Mouse (Mus musculus) myocyte (in vitro differentiated cells): ENCODE measurements around the gene Fads3.

ENCODE experiments used
- POLR2A ChIP-seq: IDR thresholded peaks from one replicate; pipeline ENCODE4 v1.6.1; 2011; ENCODE audit warnings: low read depth, mild to moderate bottlenecking, control low read depth, moderate library complexity; ENCODE audit not compliant: insufficient read length
- POLR2AphosphoS2 ChIP-seq: IDR thresholded peaks from one replicate; pipeline ENCODE4 v1.6.1; 2011; ENCODE audit warnings: low read depth, control low read depth; ENCODE audit not compliant: insufficient read length
- SRF ChIP-seq: IDR thresholded peaks from one replicate; pipeline ENCODE4 v1.6.1; 2011; ENCODE audit warnings: low read depth; ENCODE audit not compliant: control insufficient read depth, insufficient read length

DNA sequence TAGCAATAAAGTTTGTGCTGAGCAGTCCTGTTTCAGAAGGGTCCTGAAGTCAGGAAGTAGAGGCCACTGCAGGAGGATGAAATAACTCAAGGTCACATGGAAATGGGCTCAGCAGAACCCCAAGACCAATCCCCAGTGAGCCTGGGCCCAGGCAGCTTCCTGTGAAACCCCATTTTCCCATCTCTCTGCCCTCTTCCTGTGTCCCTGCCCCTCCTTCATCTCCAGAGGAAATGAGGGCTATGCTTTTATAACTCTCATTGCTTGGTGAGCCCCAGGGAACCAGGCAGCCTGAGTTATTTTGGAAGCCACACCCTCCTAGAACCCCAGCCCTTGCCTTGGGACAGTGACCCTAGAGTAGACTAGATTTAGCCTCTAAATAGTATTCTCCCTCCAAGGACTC lies 8.2 kb downstream of the Fads3 start:
- TF ChIP-seq POLR2AphosphoS2, result no peak
- no peak for TF ChIP-seq SRF
- TF ChIP-seq POLR2A, result no peak
